Mouse (Mus musculus) forebrain, embryonic 15.5 days (tissue): ENCODE measurements around the gene Abi3. TPM values are rescaled to one million over a fixed set of nuclear protein-coding genes. Genes with fewer than 3 reads are reported as not detected.

Source experiments
- ATAC-seq: fragments of 200-750 bp; cut with Nextera tagmentation; replicated peaks from 2 replicates; pipeline ENCODE4 v1.8.0; 2017; ENCODE audit warnings: mild to moderate bottlenecking, moderate TSS enrichment, moderate library complexity
- H3K27ac ChIP-seq: fragments of 300-500 bp; sonication (generic); replicated peaks from 2 replicates; pipeline ENCODE4 v1.5.1; 2015; ENCODE audit warnings: mild to moderate bottlenecking, inconsistent platforms
- H3K27me3 ChIP-seq: fragments of 300-500 bp; sonication (generic); 2 replicates; pipeline ENCODE4 v1.6.1; 2015; ENCODE audit warnings: inconsistent platforms
- H3K36me3 ChIP-seq: fragments of 300-500 bp; sonication (generic); 2 replicates; pipeline ENCODE4 v1.6.1; 2015; ENCODE audit warnings: mild to moderate bottlenecking, inconsistent platforms
- H3K4me1 ChIP-seq: fragments of 300-500 bp; sonication (generic); 2 replicates; pipeline ENCODE4 v1.6.1; 2015; ENCODE audit warnings: inconsistent platforms
- H3K4me2 ChIP-seq: fragments of 300-500 bp; sonication (generic); replicated peaks from 2 replicates; pipeline ENCODE4 v1.6.1; 2015; ENCODE audit warnings: mild to moderate bottlenecking, inconsistent platforms
- H3K4me3 ChIP-seq: fragments of 300-500 bp; sonication (generic); 2 replicates; pipeline ENCODE4 v1.5.1; 2015; ENCODE audit warnings: mild to moderate bottlenecking, inconsistent platforms
- H3K9ac ChIP-seq: fragments of 300-500 bp; sonication (generic); replicated peaks from 2 replicates; pipeline ENCODE4 v1.6.1; 2015; ENCODE audit warnings: mild to moderate bottlenecking, inconsistent platforms
- H3K9me3 ChIP-seq: fragments of 300-500 bp; sonication (generic); 2 replicates; pipeline ENCODE4 v1.6.1; 2016; ENCODE audit warnings: inconsistent platforms
- WGBS: fragments of 180-500 bp; shearing (Covaris S2); methylation state at CpG from one replicate; pipeline ENCODE4 v1.1.7; 2015; ENCODE audit warnings: mixed read lengths; 5-methylcytosine and 5-hydroxymethylcytosine counted together
- polyA plus RNA-seq: library from polyadenylated mRNA; unstranded; fragments of >200 nt; fragmentation: Nextera tagmentation; extraction: Ambion mirVana; gene quantifications from 2 replicates; pipeline ENCODE4 v1.2.1, GENCODE M21; 2015

Gene Abi3
- polyA plus RNA-seq, 1 experiment from 2014 or later: 2.0 TPM

DNA sequence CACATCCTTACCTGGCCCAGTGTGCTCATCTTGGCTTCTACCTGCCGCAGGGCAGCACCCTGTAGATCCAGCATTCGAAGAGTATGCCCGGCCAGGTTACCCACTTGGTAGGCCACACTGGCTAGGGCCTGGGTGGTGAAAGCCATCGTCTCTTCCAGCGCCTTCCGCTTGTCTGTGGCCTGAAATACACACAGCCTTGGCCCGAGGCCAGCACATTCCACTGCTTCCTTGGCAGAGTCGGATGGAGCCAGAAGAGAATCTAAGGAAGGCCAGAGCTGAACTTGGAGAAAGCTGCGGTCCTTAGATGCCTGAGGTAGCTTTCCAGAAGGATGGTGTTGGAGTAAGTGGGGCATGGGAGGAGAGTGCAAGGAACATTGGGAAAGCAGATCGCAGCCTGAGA, 5.2 kb downstream of the Abi3 start, which contains the start of gene Gngt2:
TSS of gene Gngt2 (plus strand) at position 158 of the 400 bp plus-strand sequence.
- no peaks in the 10 kb centered on the region for H3K9me3 ChIP-seq
- no peak within 1 kb of the TSS for H3K9ac ChIP-seq
- peaks cover 29% of the 10 kb centered on the region for H3K4me1 ChIP-seq
- no peak for ATAC-seq
- no peak within 1 kb of the TSS for H3K27ac ChIP-seq
- H3K4me3 ChIP-seq: no peak within 1 kb of the TSS
- whole genome bisulfite sequencing: 56% methylated on average over 10 of the region's 10 CpGs
- H3K27me3 ChIP-seq: peaks cover 57% of the 10 kb centered on the region
- no peak within 1 kb of the TSS for H3K4me2 ChIP-seq
- H3K36me3 ChIP-seq: no peaks in the 10 kb centered on the region

DNA sequence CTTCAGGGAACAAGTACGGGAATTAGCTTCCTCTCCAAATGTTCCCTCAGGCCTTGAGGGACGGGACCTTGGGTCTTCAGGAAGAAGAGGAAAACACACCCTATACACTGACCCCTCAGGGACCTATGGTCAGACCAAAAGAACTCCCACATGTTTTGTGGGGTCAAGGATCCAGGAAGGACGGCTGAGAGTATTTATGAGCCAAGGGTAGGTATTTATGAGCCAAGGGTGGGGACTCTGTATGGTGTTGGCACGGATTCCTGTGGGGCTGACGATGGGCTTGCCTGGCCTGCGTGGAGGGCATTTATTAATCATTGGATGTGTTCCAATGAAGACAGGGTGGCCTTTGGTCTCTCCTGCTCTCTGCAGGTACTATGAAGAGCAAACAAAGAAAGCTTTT, 5.8 kb downstream of the Abi3 start:
- Histone ChIP-seq H3K9ac (no peak overlapping the region), H3K27me3 (peaks cover 58% of the 10 kb centered on the region), H3K4me2 (no peak overlapping the region), H3K27ac (no peak overlapping the region), H3K36me3 (no peaks in the 10 kb centered on the region), H3K4me1 (peaks cover 29% of the 10 kb centered on the region), H3K9me3 (no peaks in the 10 kb centered on the region), H3K4me3 (no peak overlapping the region)
- no peak for ATAC-seq
- 57% methylated on average over 6 of the region's 6 CpGs for WGBS

DNA sequence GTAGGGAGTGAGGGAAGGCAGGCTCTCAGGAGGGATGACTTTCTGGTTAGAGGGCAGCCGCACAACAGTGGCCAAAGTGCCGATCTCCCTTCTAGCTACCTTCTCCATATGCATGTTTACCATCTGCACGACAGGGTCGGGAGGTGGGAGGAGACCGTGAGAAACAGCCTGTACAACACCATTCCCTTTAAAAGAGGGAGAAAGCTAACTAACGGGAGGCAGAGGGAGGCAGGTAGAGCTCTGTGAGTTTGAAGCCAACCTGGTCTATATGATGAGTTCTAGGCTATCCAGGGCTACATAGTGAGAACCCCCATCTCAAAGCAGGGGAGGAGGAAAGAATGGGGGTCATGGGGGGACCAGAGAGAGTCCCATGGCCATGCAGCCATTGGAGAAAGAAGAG, 6.4 kb downstream of the Abi3 start:
- ATAC-seq: no peak
- WGBS: 54% methylated on average over 6 of the region's 6 CpGs
- peaks cover 58% of the 10 kb centered on the region for H3K27me3 ChIP-seq
- H3K9ac ChIP-seq: no peak overlapping the region
- H3K36me3 ChIP-seq: no peaks in the 10 kb centered on the region
- H3K9me3 ChIP-seq: no peaks in the 10 kb centered on the region
- no peak overlapping the region for H3K27ac ChIP-seq
- peaks cover 34% of the 10 kb centered on the region for H3K4me1 ChIP-seq
- no peak overlapping the region for H3K4me2 ChIP-seq
- H3K4me3 ChIP-seq: no peak overlapping the region

DNA sequence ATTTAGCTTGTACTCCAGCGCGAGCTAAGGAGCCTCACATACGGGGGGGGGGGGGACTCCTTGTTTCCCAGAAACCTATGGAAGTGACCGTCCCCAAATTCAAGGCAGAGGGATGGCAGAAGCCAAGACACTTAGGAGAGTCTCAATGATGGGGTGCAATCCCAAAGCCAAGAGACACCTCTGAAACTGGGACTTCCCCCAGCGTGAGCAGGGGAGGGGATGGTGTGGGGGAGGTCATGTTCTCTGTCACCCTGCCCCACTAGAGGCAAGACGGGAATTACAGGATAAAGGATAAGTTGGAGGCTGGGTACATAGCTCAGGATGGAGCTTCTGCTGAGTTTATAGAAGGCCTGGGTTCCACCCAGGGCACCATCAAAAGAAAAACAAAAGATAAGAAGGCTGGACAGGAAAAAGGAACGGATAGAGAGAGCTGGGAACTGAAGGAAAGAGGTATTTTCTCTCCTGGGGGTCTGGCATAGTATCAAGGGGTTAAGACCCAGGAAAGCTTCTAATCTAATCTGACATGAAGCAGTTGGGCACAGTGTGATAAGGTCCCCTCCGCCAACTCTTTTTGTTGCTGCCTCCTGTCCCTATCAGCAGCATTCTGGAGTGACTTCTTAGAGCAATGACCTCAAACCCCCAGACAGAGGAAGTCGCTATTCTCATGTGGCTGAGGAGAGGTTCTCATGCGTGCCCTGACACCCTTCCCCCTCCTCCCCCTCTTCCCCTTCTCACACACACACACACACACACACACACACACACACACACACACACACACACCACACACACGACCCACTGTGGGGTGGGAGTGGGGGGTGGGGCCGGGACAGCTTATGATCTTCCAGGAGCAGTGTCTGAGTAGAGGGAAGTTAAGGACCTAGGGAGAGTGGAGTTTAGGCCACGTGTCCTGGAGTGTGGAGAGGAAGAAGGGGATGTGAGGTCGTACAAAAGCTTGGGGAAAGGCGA, 7.2 kb downstream of the Abi3 start:
- no peak overlapping the region for H3K27ac ChIP-seq
- H3K9me3 ChIP-seq: no peaks in the 10 kb centered on the region
- no peak for ATAC-seq
- no peak overlapping the region for H3K4me2 ChIP-seq
- no peak overlapping the region for H3K4me3 ChIP-seq
- H3K36me3 ChIP-seq: no peaks in the 10 kb centered on the region
- no peak overlapping the region for H3K9ac ChIP-seq
- peaks cover 42% of the 10 kb centered on the region for H3K4me1 ChIP-seq
- WGBS: 16% methylated on average over 15 of the region's 15 CpGs
- H3K27me3 ChIP-seq: peaks cover 66% of the 10 kb centered on the region

DNA sequence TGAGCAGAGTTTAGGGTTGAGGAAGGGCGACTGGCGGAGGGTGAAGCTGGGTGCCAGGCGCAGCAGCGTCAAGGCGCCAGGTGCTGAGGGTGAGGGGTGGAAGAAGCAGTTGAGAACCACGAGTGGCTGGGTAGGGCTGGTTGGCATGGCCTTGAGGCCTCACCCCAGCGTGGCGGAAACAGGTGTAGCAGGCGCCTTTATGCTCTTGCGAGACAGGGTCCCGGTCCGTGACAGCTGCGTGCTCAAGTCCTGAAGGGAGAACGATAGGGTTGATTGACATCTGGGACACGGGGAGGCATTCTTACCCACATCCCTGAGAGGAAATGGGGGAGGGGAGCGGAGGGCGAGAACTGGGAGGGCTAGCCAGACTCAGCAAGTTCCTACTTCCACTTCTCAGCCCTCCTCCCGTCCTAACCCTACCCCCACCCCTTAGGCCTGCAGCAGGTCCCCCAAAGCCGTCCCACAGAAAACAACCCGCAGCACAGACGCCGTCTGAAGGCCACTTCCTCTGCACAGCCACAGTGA, 8.1 kb downstream of the Abi3 start:
- Histone ChIP-seq H3K9me3 (no peaks in the 10 kb centered on the region), H3K4me2 (no peak overlapping the region), H3K4me3 (no peak overlapping the region), H3K36me3 (no peaks in the 10 kb centered on the region), H3K9ac (no peak overlapping the region), H3K27me3 (peaks cover 74% of the 10 kb centered on the region), H3K4me1 (peaks cover 41% of the 10 kb centered on the region), H3K27ac (no peak overlapping the region)
- WGBS: 6% methylated on average over 22 of the region's 22 CpGs
- ATAC-seq: no peak

DNA sequence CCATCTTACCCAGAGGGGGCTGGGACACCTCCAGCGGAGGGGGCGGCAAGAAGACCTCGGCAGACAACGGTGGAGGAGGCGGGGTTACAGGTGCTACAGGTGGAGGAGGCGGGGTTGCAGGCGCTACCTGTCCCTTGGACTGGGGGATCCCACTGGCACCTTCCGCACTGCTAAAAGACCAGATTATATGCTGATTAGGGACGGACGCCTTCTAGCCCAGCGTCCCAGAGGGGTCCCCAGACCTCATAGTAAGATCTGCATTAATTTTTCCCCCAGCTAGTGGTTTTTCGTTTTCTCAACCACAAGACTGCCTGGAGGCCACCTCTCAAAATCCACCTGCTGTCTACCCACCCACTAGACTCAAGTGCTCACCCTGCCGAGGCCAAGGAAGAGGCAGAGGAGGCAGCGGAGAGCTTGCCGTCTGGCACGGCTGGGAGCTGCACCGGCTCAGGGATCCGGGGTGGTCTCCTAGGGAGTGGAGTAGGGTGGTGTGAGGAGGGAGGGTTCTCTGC, 8.6 kb downstream of the Abi3 start:
- Histone ChIP-seq H3K27ac (no peak overlapping the region), H3K9me3 (no peaks in the 10 kb centered on the region), H3K9ac (no peak overlapping the region), H3K27me3 (peaks cover 79% of the 10 kb centered on the region), H3K36me3 (no peaks in the 10 kb centered on the region), H3K4me1 (peaks cover 36% of the 10 kb centered on the region), H3K4me3 (no peak overlapping the region), H3K4me2 (no peak overlapping the region)
- 9% methylated on average over 18 of the region's 18 CpGs for WGBS
- no peak for ATAC-seq

DNA sequence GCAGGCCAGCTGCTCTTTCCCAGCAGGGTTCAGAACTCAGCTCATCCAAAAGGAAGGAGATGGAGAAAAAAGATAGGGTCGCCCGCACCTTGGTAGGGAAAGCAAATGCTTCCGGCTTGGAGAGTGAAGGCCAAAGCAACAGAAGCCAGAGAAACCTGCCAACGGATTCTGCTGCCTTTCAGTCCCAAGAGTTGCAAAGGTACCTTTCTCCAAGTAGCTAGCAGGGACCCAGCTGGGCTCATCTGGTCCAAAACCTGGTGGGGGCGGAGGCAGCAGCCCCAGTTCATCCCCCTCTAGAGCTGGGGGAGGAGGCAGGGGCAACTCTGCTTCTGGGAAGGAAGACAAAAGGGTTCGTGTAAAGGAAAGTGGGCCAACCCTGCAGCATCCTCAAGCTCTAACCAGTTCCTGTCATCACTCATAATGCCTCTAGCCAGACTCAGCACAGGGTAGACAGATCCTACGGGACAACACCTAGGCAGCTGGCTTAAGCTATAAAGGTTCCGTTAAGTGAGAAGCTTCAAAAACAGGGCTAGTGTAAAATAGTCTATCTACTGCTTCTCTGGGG, 9.2 kb downstream of the Abi3 start:
- Histone ChIP-seq H3K4me3 (no peak overlapping the region), H3K9me3 (no peaks in the 10 kb centered on the region), H3K4me1 (peaks cover 33% of the 10 kb centered on the region), H3K27me3 (peaks cover 85% of the 10 kb centered on the region), H3K36me3 (no peaks in the 10 kb centered on the region), H3K9ac (no peak overlapping the region), H3K4me2 (no peak overlapping the region), H3K27ac (no peak overlapping the region)
- no peak for ATAC-seq
- 28% methylated on average over 8 of the region's 8 CpGs for WGBS

DNA sequence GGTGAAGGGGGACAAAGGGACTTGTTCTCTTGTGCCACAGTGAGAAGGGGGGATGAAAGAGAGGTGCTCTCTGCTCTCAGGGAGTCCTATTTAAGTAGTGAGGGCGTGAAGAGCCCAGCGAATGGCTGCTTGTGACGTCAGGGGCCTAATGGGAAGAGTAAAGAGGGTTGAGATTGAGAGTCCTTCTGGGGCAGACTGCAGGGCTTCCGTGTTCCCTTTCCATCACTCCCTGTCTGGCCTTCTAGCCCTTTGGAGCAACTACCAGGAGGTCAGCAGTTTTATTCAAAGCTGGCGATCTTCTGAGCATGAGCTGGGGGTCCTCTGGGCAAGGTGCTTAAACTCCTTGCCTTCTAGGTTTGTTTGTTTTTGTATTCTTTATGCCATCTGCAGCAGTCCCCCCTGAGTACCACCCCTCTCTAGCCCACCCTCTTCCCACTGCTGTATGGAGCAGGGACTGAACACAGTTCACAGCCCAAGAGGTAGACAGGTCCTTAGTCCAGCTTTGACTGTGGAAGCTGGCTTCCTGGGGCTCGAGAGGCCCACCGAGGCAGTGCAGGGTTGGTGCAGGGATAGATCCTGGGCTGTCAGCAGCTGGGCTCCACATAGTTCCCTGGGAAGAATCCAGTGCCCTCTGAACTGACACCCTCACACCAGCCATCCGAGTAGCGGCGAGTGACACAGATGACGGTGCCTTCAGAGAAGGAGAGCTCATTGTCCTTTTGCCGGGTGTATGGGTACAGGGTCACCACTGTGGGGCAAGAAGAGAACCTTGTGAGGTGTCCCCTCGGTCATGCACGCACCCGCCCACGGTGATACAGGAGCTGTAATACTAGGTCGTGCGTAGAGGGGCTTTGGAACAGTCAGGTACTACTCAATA, 9.9 kb downstream of the Abi3 start:
- ATAC-seq: no peak
- Histone ChIP-seq H3K27me3 (peaks cover 91% of the 10 kb centered on the region), H3K4me2 (no peak overlapping the region), H3K27ac (no peak overlapping the region), H3K4me3 (no peak overlapping the region), H3K36me3 (no peaks in the 10 kb centered on the region), H3K9ac (no peak overlapping the region), H3K4me1 (peaks cover 33% of the 10 kb centered on the region), H3K9me3 (no peaks in the 10 kb centered on the region)
- 32% methylated on average over 18 of the region's 18 CpGs for WGBS

DNA sequence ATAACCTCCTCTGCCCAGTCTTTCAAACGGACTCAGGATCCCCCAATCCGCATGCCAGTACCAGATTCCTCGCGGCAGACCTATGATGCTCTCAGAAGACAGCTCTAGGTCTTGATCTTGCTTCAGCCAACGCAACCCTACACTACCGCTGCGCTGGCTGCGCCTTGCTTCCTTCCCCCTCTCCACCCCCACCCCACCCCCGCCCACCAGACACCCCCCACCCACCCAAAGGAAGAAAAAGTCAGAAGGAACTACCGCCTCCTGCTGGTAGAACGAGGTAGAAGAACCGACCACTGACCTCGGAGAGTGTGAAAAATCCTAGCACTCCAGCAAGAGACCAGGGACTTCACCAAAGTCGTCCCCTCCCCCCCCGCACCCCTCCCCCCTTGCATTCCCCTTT, 10.6 kb downstream of the Abi3 start:
- Histone ChIP-seq H3K36me3 (no peaks in the 10 kb centered on the region), H3K9ac (no peak overlapping the region), H3K4me2 (no peak overlapping the region), H3K4me3 (no peak overlapping the region), H3K27ac (no peak overlapping the region), H3K27me3 (peaks cover 98% of the 10 kb centered on the region), H3K4me1 (peaks cover 27% of the 10 kb centered on the region), H3K9me3 (no peaks in the 10 kb centered on the region)
- no peak for ATAC-seq
- 2% methylated on average over 15 of the region's 15 CpGs for WGBS

DNA sequence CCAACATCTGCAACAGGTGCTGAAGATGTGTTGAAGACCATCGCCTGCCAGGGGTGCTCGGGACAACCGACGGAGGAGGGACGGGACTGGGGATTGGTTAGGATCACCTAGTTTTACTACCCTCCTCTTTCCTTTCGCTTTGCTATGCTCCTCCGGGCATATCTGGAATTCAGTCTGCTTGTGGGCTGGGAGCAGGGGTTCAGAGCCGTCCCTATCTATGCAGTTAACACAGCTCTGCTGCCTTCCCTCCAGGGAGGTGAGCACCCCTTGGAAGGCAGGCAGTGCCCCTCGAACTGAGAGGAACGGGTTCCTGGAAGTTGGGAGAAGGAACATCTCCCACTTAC, 11.0 kb downstream of the Abi3 start:
- peaks cover 26% of the 10 kb centered on the region for H3K4me1 ChIP-seq
- no peaks in the 10 kb centered on the region for H3K36me3 ChIP-seq
- H3K27ac ChIP-seq: no peak overlapping the region
- 2% methylated on average over 10 of the region's 10 CpGs for WGBS
- ATAC-seq: no peak
- H3K4me2 ChIP-seq: peak overlapping the region; percentile 18; the same call in 1 of the 2 replicates
- H3K4me3 ChIP-seq: peak overlapping the region; percentile 22
- no peaks in the 10 kb centered on the region for H3K9me3 ChIP-seq
- H3K27me3 ChIP-seq: peaks cover 99% of the 10 kb centered on the region
- H3K9ac ChIP-seq: no peak overlapping the region

DNA sequence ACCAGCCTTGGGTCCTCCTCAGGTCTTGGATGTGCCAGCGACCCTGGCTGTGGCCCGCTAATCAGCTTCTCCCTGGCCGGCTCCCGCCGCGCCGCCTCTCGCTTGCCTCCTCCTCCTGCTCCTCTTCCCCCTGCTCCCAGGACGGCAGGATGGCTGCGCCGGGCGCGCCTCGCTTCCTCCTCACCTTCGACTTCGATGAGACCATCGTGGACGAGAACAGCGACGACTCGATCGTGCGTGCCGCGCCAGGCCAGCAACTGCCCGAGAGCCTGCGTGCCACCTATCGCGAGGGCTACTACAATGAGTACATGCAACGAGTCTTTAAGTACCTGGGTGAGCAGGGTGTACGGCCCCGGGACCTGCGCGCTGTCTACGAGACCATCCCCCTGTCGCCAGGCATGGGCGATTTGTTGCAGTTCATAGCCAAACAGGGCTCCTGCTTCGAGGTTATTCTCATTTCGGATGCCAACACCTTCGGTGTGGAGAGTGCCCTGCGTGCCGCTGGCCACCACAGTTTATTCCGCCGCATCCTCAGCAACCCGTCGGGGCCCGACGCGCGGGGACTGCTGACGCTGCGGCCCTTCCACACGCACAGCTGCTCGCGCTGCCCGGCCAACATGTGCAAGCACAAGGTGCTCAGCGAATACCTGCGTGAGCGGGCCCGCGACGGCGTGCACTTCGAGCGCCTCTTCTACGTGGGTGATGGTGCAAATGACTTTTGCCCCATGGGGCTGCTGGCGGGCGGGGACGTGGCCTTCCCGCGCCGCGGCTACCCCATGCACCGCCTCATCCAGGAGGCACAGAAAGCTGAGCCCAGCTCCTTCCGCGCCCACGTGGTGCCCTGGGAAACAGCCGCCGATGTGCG, 11.6 kb downstream of the Abi3 start:
- no peak for ATAC-seq
- H3K36me3 ChIP-seq: no peaks in the 10 kb centered on the region
- peak overlapping the region; percentile 22 for H3K4me3 ChIP-seq
- peaks cover 94% of the 10 kb centered on the region for H3K27me3 ChIP-seq
- H3K9ac ChIP-seq: peak overlapping the region; percentile 2; the same call in 1 of the 2 replicates
- H3K27ac ChIP-seq: no peak overlapping the region
- H3K9me3 ChIP-seq: no peaks in the 10 kb centered on the region
- peaks cover 25% of the 10 kb centered on the region for H3K4me1 ChIP-seq
- 2% methylated on average over 80 of the region's 80 CpGs for WGBS
- H3K4me2 ChIP-seq: peak overlapping the region; percentile 18
